Mouse (Mus musculus) liver, adult 2 months (tissue): ENCODE measurements around the gene Tmbim7.

Experiments used
- CTCF ChIP-seq: fragments of 200-500 bp; IDR thresholded peaks from 2 replicates; pipeline ENCODE4 v1.5.1; 2011; ENCODE audit warnings: low read depth, low read length, control low read depth
- POLR2A ChIP-seq: fragments of 200-500 bp; IDR thresholded peaks from 2 replicates; pipeline ENCODE4 v1.6.1; 2011; ENCODE audit warnings: low read length, control low read depth; ENCODE audit not compliant: insufficient read depth; ENCODE audit errors: extremely low read depth

DNA sequence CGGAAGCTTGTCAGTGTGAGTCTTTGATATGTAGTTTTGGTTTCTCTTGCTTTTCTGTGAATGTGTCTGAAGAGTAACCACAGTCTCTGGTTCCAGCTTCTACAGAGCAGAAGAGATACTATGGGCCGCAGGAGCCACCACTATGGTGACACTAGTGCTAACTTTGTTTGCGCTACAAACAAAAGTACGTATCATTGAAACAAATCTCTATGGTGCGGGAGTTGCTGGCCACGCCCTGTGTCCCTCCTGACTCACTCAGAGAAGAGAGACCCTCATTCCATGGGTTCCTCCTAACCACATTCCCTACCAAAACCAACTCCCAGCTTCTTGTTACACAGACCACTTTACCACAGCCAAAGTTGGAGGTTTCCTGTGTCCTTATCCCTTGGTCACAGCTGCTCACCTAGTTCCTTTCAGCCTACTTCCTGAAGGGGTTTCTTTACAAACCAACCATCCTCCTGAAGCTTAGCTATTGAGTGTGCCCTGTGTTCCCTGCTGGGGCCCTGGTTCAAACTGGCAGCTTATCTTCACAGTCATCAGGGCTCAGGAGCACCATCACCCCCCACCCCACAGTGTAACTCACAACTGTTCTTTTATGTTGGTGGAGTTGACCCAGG, 19.1 kb downstream of the Tmbim7 start:
- TF ChIP-seq CTCF (no peak), POLR2A (no peak)
